Mouse (Mus musculus): ENCODE results near the gene Rdx.

Rdx gene

DNA sequence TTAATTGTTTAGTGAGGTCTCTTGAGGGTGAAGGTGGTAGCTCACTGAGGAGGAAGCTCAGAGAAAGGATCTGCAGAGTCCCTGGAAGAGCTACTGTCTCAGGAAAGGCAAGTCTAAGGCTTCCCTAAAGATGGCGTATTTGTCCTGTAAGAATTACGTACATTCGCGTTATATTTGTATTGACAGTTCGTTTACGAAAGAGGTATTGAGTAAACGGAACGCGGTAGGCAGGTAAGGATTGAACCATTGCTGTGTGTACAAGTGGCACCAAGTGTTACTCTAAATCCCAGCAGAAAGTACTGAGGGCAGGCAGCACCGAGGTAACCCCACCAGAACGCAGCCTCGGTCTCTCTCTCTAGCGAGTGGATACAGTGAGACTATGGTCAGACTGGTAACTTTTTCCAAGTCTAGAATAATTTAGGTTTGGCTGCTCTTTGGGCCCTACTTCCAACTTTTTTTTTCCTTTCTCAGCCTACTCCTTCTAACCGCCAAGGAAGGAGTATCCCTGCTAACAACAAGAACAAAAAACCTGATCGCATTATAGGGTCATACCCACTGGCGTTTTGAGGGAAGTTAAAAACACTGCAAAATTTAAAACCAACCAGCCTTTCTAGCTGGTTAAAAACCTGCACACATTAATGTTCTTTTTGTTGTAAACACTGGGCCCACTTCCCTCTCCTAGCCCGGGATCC lies at the start of gene Rdx:
Gene Rdx (plus strand): TSS at position 45 of the 692 bp plus-strand sequence.
- no peak for DNase-seq (ENCODE audit: low read depth in 1 of 2, low spot score in 2 of 2)

GRCm38 (mm10) chr9:52003501-52003900 lies 43.5 kb upstream of the Rdx start:
- no peak for DNase-seq (ENCODE audit: low read depth in 1 of 2, low spot score in 2 of 2)

GRCm38 (mm10) chr9:52007341-52007740 lies 39.6 kb upstream of the Rdx start:
- DNase-seq (ENCODE audit: low read depth in 1 of 2, low spot score in 2 of 2): no peak

- no peak for DNase-seq (ENCODE audit: low read depth in 1 of 2, low spot score in 2 of 2)
These were observed 38.5 kb upstream of the Rdx start for GRCm38 (mm10) chr9:52008511-52008910.

DNA sequence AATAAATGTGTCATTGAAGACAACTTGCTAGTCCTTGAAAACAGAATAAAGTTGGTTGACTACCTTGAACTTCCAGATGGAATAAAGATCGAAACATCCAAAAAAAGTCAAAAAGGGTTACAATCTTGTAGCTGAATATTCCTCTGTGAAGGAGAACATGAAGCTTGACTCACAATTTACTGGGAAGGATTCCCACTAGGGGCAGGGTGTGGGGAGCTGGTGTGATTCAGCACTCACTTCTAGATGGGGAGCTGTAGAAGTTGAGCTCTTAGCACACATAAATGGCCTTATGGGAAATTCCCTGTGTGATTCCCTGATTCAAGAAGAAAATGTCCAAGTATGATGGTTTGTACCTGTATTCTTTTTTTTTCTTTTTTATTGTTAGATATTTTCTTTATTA lies 34.7 kb upstream of the Rdx start:
- no peak for DNase-seq (ENCODE audit: low read depth in 1 of 2, low spot score in 2 of 2)

DNA sequence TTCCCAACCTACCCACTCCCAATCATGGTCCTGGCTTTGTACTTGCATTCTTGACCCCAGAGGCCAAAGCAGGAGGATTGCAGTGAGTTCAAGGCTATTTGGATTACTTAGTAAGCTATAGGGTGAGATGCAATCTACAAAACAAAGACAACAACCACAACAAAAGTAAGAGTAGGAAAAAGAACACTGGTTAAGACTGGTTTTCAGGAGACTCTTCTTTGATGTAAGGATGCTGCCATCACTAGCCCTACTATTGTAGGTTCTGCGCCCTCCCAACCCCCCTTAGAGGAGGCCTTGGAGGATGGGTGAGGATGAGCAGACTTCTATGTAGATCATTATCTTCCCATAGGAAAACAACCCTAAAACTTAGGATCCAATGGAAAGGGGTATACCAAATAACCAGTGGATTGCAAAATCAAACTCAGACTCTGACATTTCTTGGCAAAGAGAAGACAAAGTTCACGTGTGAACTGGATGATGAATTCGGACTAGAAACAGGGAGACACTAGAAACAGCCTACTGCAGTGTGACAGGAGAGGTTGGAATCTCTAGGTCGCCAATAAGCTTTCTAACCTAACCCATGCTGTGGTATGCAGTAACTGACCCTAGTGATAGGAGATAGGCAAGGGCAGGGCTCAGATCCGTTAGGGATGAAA lies 34.1 kb upstream of the Rdx start:
- DNase-seq (ENCODE audit: low read depth in 1 of 2, low spot score in 2 of 2): no peak

DNA sequence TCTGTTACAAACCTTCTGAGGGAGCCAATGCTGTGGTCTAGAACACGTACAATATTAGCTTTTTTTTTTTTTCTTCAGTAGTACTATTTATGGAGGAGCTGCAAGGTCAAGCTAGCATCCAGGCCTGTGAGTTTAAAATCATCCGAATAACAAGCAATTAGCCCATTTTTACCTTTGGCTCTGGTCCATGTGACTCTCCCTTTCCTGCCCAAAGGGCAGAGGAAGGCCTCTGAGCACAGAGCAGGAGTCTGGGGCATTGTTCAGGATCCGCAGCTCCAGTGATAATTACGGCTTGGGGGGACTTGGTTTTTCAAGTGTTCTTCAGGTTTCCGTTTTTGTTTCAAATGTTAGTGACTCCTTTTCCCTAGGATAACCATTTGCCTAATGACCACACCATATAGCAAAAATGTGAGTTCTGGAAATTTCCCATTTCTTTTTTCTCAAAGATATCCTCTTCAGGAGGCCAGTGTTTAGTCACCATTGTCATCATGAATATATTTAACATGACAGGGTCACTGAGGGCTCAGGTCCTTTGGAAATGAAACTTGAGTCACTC lies 33.0 kb upstream of the Rdx start:
- DNase-seq (ENCODE audit: low read depth in 1 of 2, low spot score in 2 of 2): no peak

DNA sequence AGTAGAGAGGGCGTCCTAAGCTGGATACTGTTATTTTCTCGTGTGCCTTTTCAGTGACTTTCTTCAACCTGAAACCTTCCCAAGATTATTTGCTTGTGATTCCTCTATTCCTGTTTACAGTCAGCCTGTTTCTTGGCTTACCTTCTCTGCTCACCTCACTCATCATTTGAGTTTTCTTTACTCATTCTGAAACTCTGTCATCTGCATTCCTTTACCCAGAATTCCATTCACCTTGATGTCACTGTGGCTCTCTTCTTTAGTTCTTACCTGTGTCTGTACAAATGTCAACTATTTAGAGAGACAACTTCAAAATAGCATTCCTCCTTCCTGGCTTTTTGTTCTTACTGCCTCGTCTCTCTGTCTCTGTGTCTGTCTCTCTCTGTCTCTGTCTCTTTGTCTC lies 29.9 kb upstream of the Rdx start:
- no peak for DNase-seq (ENCODE audit: low read depth in 1 of 2, low spot score in 2 of 2)

DNA sequence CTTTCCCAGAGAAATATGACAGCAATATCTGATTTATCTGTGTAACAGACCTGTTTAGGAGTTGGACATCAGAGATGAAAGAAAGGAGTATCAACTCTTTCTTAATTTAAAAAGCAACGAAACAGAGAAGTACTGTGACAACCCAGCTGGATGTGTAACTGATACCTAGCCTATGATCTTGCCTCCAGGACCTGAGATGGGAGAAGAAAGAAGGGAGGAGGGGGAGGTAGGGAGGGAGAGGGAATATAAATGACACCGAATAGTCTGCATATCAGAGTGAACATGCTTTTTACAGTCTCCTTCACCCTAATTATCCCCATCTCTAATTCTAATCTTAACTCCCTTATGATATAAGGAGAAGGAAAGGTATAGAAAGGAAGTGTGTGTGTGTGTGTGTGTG lies 29.1 kb upstream of the Rdx start:
- no peak for DNase-seq (ENCODE audit: low read depth in 1 of 2, low spot score in 2 of 2)

DNA sequence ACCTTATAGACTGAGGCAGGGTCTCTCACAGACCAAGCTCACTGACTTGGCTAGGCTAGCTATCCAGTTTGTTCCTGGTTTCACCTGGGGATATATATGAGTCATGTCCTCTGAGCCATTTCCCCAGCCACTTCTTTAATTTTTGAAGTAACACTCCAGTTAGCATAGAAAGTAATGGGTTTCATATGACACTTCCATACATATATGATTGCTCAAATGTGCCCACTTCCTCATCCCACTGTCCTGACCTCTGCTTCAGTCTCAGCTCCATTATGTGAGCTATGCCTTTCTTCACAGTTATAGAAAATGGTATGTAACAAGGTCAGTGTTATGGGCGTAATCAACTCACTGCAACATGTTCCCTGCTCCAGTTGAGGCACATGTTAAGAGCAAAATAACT lies 28.5 kb upstream of the Rdx start:
- DNase-seq (ENCODE audit: low read depth in 1 of 2, low spot score in 2 of 2): no peak

DNA sequence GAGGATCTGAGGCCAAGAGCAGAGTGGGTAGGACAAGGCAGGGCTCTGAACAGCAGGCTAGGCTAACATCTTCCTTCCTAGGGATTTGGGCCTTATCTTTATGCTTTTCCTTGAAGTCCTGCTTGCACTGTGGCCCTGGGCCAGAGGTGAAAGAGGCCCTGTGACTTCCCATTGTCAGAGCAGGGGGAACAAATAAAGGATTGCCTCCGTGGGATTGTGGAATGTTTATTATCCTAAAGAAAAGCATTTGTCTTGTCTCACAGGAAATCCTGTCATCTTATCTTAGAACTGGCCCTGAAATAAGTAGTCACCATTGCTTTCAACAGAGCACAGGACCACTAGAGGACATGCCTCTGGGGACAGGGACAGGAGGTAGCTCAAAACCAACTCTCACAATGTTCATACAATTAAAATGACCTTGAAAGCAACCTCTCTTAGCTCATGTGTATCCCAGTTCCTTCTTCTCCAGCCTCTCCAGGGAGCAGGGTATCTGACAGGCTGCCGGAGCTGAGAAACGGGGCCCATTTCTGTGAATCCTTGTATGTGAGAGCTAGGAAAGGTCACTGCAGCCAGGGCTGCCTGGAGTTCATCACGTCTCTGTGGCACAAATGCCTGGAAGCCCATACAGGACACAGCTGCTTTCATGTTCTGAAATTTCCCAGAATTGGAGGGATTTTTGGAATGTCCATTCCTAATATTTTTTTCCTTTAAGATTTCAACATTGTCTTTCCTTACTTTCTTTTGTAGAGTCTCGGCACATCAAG lies 19.5 kb upstream of the Rdx start:
- DNase-seq (ENCODE audit: low read depth in 1 of 2, low spot score in 2 of 2): no peak

DNA sequence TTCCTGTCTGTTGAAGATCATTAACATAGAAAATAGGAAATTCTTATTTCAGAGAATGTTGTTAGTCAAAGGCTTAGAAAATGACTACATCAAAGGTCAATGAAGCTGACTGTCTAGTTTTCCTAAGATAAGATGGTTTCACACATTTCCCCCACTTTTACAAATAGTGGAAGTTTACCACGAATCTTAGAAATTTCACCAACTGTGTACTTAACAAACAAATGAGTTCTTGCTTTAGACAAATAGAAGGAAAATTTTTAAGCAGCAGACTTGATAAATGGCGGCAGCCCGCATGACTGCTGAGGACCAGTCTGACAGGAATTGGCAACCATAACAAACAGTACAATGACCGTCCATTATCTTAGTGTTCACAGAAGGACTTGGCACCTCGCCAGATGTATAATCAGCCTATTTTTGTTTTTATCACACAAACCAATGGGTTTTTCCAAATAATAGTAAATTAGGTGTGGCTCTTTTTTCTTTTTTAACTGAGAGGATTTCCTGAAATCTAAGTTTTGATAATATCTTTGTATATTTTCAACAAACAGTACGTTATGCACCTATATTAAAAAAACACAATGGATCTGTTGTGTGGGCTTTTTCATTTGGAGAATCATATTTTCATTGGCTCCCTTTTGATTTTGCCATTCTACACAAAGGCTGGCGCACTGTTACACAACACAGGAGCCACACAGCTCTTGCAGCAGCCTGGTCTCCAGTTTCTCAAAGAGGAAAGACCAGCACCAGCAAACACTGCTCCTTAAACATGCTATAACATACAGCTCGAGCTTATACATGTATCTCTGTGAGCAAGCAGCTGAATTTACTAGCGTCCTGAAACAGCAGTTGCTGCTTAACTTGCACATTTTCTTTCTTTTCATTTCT lies 18.2 kb upstream of the Rdx start:
- DNase-seq (ENCODE audit: low read depth in 1 of 2, low spot score in 2 of 2): no peak

DNA sequence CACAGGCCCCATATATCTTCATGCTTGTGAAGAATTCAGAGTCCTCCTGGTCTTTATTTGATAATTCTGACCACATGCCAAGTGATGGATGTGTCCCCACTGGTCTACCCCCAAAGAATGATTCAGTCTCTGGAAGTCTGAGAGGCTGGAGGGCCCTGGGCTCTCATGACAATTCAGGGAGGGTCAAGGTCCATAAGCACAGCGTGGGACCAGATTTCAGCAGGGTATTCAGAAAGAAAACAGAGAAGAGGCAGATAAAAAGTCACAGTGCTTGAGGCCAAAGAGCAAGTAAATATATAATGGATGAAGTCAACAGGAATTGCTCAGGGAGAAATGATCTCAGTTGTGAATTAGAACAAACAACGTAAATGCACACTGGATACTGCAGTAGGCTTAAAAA lies 15.5 kb upstream of the Rdx start:
- no peak for DNase-seq (ENCODE audit: low read depth in 1 of 2, low spot score in 2 of 2)

DNA sequence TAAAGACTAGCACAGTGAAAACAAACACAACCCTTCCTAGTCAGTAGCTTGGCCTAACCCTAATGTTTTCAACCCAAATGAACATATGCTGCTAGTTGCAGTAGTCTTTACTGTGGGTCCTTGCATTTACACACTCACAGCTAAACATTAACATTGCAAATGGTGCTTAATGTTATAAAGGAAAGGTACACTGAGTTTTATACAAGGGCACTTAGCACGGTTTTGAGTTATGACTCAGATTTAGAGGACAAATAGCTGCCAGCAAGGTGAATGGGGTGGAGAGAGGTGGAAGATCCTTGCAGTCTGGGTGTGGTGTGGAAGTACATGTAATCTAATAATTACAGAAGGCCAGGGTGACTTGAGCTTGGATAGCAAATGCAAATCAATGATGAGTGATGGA lies 9.5 kb upstream of the Rdx start:
- DNase-seq (ENCODE audit: low read depth in 1 of 2, low spot score in 2 of 2): no peak

GRCm38 (mm10) chr9:52041657-52042056 lies 5.3 kb upstream of the Rdx start:
- DNase-seq (ENCODE audit: low read depth in 1 of 2, low spot score in 2 of 2): no peak

DNA sequence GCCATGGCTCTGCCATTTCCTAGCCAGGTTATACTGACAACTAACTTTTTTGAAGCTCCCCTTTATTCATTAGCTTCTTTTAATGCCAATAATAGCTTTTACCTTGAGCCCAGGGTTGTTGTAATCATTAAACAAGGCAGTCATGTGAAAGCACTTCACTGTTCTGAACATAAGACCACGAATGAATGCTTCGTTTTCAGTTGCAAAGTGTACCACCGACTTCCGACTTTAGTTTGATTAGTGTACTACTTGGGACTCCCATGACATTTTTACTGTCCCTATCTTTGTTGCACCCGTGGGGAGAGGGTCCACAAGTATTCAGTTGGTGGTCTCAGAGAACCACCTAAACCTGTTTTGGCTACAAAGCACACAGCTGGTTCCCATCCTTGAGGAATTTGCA lies 287 bp upstream of the Rdx start:
- DNase-seq (ENCODE audit: low read depth in 1 of 2, low spot score in 2 of 2): no peak

DNA sequence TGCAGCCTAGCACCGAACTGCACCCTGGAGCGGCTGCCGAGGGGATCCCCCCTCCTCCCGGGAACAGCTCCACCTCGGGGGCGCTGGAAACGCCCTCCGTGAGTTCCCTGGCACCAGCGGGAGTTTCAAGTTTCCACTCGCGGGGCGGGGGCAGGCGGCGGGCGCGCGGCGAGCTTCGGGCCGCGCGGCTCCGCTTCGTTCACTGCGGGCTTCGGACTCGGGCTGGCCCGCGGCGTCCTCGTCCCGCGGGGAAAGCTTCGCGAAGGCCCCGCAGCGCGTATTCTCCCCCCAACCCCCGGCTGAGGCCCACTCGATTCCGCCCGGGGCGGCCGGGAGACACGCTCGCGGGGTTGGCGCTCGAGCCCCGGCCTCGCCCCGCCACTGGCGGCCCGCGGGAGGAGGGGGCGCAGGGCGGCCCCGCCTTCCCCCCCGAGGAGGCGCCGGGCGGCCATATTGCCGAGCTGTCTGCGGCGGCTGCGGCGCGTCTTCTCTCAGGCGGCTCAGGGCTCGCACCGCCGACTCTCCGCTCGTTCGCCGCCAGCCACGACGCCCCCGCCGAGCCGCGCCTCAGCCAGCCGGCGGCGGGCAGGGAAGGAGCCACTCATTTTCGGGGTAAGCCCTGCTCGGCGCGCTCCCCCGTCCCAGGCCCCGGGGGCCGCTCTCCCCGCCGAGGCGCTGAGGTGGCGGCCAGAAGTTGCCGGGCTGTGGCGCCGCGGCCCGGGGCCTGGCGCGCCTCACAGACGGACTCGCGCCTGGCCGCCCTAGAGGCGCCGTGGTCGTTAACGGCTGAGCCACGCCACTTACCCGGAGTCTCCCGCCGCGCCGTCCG lies 1.1 kb downstream of the Rdx start:
- peak; percentile 34 to 56 for DNase-seq (ENCODE audit: low read depth in 1 of 2, low spot score in 2 of 2)

- DNase-seq (ENCODE audit: low read depth in 1 of 2, low spot score in 2 of 2): peak in 1 of 2 experiments; percentile 6
These were observed 1.7 kb downstream of the Rdx start for GRCm38 (mm10) chr9:52048650-52049081.

GRCm38 (mm10) chr9:52049605-52050004 lies 2.6 kb downstream of the Rdx start:
- no peak for DNase-seq (ENCODE audit: low read depth in 1 of 2, low spot score in 2 of 2)

DNA sequence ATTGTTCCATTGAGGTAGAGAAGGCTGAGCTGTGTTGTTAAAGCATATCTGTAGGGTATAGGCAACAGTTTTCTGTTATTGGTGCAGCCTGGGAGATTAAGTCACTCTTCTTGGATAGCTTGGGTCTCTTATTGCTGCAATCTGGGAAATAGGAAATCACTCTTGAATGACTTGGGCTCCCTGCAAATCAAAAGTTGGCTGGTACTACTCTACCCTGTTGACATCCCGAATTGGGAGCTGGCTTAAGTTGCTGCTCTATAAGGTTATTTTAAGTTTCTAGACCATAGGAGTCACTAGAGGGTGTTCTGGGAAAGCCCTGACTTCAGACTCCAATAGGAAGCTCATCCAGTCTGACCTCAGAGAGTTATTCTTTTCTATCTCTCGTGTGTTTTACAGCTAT lies 3.4 kb downstream of the Rdx start:
- DNase-seq (ENCODE audit: low read depth in 1 of 2, low spot score in 2 of 2): no peak
